Mouse (Mus musculus) heart, postnatal 4 days (tissue): ENCODE measurements around the gene Csmd2. TPM values are rescaled to one million over a fixed set of nuclear protein-coding genes. Genes with fewer than 3 reads are reported as not detected.

Experiments used
- DNase-seq: peaks from one replicate; pipeline ENCODE4 v3.0.0; 2021
- total RNA-seq, 2 experiments: library from RNA; stranded (reverse); gene quantifications; 2 replicates each; pipeline ENCODE4 v1.2.3; 2021

The Csmd2 gene
- total RNA-seq = under 1 TPM; 0.14 to 0.16 TPM

- no peak for DNase-seq
Observed at GRCm38 (mm10) chr4:127987784-127988455, at the start of gene Csmd2. Csmd2 (plus strand) TSS chr4:127987857.

DNA sequence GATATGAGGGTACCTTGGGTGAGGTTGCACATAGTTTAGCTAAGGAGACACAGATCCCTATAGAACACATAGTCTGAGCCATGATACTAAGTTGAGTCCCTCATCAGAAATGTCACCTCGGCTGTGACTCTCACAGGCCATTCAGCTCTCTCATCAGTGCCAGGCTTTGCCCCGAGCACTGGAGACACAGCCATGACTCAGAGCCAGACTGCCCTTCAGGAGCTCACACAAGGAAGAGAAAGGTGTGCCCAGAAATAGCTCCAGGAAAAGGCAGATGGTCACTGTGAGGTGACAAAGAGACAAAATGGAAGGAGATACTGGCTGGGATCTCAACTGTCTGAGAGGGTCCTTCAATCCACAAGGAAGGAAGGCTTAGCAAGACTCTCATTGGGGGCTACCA lies 40.0 kb upstream of the Csmd2 start:
- no peak for DNase-seq

DNA sequence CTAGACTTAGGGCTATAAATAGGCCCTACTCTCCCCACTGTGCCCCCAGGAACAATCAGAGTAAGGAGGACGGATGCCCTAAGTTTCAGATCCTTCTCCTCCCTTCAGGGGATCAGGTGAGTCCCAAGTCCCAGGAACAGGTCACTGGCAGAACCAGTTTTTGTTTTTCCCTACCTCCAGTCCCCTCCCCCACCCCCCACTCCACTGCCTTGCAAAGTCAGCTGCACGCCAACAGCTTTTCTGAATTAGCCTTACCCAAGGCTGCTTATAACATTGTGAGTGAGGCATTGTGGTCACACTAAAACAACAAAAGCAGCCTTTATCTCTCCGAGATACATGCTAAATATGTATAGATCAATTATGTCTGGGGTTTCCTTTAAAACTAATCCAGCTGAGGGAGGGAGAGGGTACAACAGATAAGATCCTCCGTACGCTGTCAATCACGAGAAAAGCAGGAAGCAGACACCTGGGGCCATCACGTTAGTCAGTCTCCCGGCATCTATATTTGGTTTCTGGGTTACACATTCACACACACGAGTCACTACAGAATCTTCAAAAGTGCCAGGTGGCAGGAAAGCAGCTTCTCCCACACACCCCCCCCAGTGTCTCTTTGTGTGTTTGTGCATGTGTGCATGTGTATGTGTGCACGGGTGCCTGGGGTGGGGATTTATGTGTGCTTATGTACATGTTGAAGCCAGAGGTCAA lies 34.5 kb upstream of the Csmd2 start:
- DNase-seq = no peak

DNA sequence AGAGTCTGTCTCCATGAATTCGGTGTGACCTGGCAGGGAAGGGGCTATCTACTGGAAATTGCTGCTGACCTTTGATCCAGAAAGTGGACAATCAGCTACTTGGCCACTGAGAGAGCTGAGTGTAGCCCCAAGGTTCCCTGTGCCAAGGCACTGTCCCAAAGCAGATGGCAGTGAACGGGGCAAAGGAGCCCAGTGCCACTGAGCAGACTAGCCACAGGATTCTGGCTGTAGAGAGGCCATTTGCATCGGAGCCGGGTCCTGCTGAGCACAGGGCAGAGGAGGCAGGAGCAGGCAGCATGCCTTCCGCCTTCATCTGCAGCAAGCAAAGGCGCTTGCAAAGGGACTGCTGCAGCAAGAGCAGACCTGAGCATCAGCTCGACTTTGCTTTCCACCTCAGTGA lies 18.6 kb upstream of the Csmd2 start:
- DNase-seq = no peak

DNA sequence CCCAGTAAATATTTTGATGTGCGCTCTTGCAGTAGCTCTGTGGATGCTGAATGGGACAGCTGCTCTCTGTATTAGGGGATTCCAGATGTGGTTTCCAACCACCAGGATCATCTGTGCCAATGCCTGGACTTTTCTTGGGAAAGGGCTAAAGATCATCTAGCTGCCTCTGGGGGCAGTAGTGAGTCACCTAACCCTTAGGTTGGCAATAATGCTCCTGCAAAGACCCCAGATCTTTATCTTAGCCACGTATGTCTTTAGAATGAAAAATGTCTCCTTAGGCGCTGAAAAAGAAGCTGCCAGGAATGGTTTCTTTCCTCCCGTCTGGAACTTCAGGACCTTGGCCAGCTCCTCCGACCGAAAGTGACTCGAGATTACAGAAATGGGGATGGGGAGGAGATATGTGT lies 17.6 kb upstream of the Csmd2 start:
- DNase-seq = peak; percentile 56

DNA sequence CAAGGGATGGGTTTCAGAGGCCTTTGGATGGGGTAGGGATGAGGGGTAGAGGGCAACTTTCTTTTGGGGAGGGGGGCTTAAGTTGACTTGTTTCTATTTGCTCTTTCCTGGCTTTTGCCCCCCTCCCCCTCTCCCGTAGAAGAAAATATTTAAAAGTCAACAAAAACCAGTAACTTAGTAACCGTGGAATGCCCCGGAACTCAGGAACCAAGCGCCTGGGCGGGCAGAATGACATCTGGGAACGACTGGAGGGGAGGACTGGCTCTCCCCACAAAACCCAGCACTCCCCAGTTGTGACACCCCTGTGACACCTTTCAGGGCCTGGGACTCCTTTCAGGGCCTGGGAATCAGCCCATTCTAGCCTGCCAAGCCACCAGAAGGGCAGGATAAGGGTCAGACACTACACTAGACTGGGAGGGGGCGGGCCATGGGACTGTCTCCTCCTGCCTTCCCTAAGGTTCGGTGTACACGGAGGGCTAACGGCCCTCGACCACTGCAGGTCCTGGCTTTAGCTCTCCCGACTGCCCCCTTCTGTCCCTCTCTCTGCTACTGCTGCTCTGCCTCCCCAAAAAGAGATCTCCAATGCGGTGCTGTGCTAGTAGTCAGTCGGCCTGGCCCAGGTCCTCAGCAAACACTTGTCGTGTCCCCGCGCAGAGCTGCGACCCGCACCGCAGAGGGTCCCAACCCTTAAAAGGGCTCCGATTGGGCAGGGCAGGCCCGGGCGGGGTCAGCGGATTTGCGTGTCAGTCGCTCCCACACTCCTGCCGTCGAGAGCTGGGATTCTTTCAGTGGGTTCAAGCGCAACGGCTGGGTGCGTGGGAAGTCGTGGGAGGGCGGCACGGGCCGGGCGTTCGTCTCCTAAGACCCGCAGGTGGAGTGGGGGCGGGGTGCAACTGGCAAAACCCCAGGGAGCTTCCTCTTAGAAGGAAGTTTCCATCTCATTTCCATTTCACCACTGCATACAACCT lies 16.5 kb upstream of the Csmd2 start, which contains the start of gene CK137956:
CK137956 (minus strand) TSS at position 51 of the 968 bp plus-strand sequence.
- DNase-seq = no peak

- DNase-seq = no peak
Observed at GRCm38 (mm10) chr4:127972976-127973375, 14.7 kb upstream of the Csmd2 start.

DNA sequence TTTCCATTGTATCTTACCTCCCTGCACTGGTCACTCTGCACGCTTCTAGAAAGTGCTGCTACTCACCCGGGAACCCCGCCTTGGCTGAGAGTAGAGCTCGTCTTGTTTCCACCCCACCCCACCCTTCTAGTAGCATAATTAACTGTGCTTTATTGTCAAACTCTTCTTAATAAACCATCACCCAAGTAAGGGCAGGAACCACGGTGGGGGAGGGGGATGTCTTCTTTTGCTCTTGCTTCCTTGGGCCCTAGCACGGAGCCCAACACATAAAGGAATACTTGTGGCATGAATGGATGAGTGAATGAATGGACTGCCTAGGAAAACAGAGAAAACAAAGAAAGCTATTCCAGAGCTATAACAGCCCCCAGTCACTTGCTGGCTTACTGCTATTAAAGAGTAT lies 6.5 kb upstream of the Csmd2 start:
- no peak for DNase-seq

GRCm38 (mm10) chr4:127984426-127984825 lies 3.2 kb upstream of the Csmd2 start:
- DNase-seq = no peak

- DNase-seq = no peak
Observed at GRCm38 (mm10) chr4:127985874-127986273, 1.8 kb upstream of the Csmd2 start.

GRCm38 (mm10) chr4:127986491-127987075 lies 1.1 kb upstream of the Csmd2 start:
- DNase-seq = no peak

DNA sequence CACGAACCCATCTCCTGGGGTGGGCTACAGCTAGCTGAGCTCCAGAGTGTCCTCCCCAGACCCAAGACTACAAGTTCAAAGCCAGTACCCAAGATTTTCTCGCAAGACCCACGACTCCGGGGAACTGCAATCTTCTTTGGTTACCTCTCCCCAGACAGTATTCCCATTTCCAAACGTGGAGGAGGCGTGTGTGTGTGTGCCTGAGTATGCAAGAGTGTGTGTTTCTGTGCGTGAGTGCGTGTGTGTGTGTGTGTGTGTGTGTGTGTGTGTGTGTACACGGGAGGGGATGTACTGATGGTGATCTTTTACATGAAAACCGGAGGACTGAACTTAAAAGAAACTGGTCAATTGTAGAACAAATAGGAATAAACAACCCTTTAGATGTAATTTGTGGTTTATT lies 387 bp upstream of the Csmd2 start:
- DNase-seq = no peak

- no peak for DNase-seq
Observed at GRCm38 (mm10) chr4:127988526-127989180, 996 bp downstream of the Csmd2 start.

- peak; percentile 12 for DNase-seq
Observed at GRCm38 (mm10) chr4:127989347-127989995, 1.8 kb downstream of the Csmd2 start.

- no peak for DNase-seq
Observed at GRCm38 (mm10) chr4:127999281-127999680, 11.6 kb downstream of the Csmd2 start.

DNA sequence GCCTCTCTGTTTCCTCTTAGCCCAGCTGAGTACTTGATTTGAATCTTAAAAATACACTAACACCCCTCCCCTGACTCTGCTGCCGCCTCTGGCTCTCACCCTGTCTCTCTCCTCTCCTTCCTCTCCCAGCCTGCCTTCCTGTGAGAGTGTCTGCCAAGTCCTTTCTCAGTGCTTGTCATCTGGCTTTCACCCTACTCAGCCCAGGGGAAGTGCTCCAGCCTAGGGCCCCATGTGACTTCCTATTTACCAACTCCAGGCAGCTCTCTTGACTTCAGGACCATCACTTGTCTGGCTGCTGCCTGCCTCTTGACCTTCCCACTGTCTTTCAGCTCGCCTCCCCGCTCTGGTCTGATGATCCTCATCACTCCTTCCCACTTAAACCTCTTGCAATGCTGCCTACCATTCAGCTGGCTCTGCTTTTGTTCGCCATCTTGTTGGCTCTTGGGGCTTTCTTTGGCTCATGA lies 15.0 kb downstream of the Csmd2 start:
- no peak for DNase-seq

DNA sequence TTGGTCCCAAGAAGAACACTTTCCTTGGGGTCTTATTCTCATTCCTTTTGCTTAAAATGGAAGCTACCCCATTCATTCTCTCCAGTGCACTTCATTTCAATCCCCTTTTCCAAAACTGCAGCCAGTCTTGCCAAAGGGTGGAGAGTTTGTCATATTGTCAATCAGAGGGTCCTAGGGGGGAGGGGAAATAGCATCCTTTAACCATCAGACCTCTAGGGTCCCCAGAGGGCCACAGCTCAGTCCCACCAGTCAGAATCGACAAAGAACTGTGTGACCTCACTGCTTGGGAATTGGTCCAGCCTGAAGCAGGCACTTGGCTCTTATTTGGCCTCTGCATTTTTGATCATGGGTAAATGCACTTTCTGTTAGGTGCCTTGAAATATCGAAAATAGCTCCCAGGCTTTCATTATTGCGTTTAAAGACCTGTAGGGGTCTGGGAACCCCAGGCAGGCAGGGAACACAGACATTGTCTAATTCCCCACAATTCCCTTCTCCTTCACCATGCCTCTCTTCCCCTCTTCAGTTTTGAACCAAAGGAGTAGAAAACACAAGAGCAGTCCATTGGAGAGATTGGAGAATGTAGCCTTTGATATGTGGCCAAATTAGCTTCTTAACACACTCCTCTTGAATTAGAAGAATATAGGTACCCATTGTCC lies 17.3 kb downstream of the Csmd2 start:
- DNase-seq = no peak

- DNase-seq = no peak
Observed at GRCm38 (mm10) chr4:128019465-128019864, 31.8 kb downstream of the Csmd2 start.

DNA sequence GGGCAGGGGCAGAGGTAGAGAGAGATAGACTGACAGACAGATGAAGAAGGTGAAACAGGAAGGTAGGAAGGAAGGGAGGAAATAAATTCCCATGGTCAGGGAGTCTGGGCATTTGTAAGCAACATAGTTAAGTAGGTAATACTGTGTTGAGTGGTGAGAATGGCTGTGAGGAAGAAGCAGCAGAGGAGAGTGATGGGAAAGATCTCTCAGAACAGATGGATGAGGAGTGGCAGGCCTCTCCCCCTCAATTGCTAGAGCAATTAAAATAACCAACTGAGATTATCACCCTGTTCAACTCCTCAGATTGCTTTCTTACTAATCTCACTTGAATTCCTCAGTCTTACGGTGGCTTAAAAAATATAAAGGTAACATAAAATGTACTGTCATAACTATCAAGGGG lies 40.6 kb downstream of the Csmd2 start:
- no peak for DNase-seq

DNA sequence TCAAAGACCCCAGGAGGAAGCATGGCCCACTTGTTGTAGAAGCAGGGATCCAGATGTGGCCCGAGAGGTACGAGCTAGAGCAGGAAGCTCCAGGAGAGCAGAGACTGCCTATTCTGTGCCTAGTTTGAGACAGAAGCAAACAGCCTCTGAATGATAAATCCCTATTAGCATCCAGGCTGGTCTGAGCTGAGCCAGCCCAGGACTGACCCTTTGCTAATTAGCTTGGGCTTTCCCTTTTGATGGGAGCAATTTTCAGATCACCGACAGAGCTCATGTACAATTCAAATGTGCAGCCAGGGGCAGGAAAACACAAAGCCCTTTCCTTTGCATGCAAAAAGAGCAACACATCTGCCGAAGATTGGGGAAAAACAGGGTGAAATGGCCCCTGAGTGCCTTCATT lies 54.2 kb downstream of the Csmd2 start:
- DNase-seq = no peak

GRCm38 (mm10) chr4:128042626-128043025 lies 55.0 kb downstream of the Csmd2 start:
- peak; percentile 59 for DNase-seq
